Comparison of ENCODE assay signal across 17 mouse cellular contexts in the genomic region with DNA sequence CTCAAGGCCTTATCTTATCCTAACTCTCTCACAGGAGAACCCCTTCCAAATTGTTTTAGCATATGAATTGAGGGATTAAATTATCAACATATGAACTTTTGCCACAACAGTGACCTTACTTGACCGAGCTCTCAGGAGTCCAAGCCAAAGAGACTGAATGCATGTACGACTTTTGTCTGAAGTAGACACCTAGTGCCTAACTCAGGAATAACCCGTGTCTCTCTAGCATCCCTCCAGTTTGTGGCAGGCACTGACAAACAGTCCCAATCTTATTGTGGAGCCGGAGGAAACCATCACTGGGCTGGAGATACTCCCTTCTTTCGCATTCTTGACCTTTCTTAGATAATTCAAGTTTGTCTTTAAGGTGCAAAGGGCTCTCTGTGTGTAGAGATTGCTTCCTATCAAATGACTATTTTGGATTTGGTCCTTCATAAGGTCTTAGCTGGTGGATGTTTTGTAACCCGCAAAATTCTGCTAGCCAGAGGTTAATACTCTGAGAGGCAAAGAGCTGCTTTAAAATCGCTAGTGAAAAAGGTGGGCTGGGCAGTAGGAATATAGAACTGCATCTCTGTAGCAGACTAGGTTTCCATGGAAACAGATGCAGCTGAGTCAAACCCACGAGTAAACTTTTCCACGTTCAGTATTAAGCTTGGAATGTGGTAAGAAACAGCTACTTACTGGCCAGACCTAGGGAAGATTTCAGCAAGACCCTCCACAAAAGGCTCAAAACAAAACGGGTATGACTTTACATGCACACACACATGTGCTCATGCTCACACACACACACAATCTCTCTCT. TPM values are rescaled to one million over a fixed set of nuclear protein-coding genes. Genes with fewer than 3 reads are reported as not detected.
DNase-seq lines count a peak whose midpoint lies in the region; ATAC-seq lines count a peak whose summit lies in the region.
"Had no signal": no experiment of that assay in that cellular context is flagged by ENCODE, and none has a peak within 500 bp of the region (broad histone marks: within the 10 kb centered on the region; RNA-seq: fewer than 3 reads in every experiment).

No protein-coding gene starts in this region.

- no peaks in the 10 kb centered on the region for H3K27me3 ChIP-seq in hindbrain, embryonic 16.5 days (replicated peaks; ENCODE audit: control insufficient read depth, insufficient read depth, low read length)
- no peaks in the 10 kb centered on the region for H3K27me3 ChIP-seq in hindbrain, embryonic 10.5 days (ENCODE audit: insufficient read depth, poor library complexity, severe bottlenecking)
- no peaks in the 10 kb centered on the region for H3K27me3 ChIP-seq in midbrain, embryonic 15.5 days (replicated peaks)
- 0 out of 2 replicates have a peak, but pooled peaks cover 6% of the 10 kb centered on the region for H3K27me3 ChIP-seq in midbrain, embryonic 10.5 days (ENCODE audit: low read depth, poor library complexity, severe bottlenecking)
- peaks cover 7% of the 10 kb centered on the region; the same call in 1 of the 2 replicates for H3K27me3 ChIP-seq in limb, embryonic 13.5 days
- H3K27me3 ChIP-seq: heart, embryonic 15.5 days had no signal

- H3K4me3 ChIP-seq in hindbrain, embryonic 16.5 days (ENCODE audit: low read length), result no peak overlapping the region
- H3K4me3 ChIP-seq in hindbrain, embryonic 10.5 days, result no peak overlapping the region
- H3K4me3 ChIP-seq in midbrain, embryonic 15.5 days, result no peak overlapping the region
- no peak overlapping the region for H3K4me3 ChIP-seq in midbrain, embryonic 10.5 days
- no peak overlapping the region for H3K4me3 ChIP-seq in limb, embryonic 13.5 days
- H3K4me3 ChIP-seq: heart, embryonic 15.5 days; megakaryocyte, embryonic 14.5 days had no signal

- 51% methylated on average over 10 of the region's 10 CpGs for WGBS in hindbrain, embryonic 16.5 days
- 51% methylated on average over 10 of the region's 10 CpGs for WGBS in hindbrain, embryonic 10.5 days
- WGBS in midbrain, embryonic 15.5 days, result 43% methylated on average over 10 of the region's 10 CpGs
- 50% methylated on average over 10 of the region's 10 CpGs for WGBS in midbrain, embryonic 10.5 days
- 43% methylated on average over 10 of the region's 10 CpGs for WGBS in limb, embryonic 13.5 days

- H3K27ac ChIP-seq in hindbrain, embryonic 16.5 days (ENCODE audit: low read depth, low read length), result no peak overlapping the region
- no peak overlapping the region for H3K27ac ChIP-seq in hindbrain, embryonic 10.5 days
- no peak overlapping the region for H3K27ac ChIP-seq in midbrain, embryonic 15.5 days
- no peak overlapping the region for H3K27ac ChIP-seq in midbrain, embryonic 10.5 days (replicated peaks)
- peak overlapping the region; percentile 75 for H3K27ac ChIP-seq in limb, embryonic 13.5 days
- H3K27ac ChIP-seq: heart, embryonic 15.5 days; stomach, postnatal 0 days had no signal

- peaks cover 6% of the 10 kb centered on the region for H3K4me1 ChIP-seq in hindbrain, embryonic 16.5 days (ENCODE audit: control insufficient read depth, insufficient read depth, low read depth, low read length)
- H3K4me1 ChIP-seq in hindbrain, embryonic 10.5 days (replicated peaks), result peaks cover 16% of the 10 kb centered on the region
- H3K4me1 ChIP-seq in midbrain, embryonic 15.5 days, result 0 out of 2 replicates have a peak, but pooled peaks cover 7% of the 10 kb centered on the region
- peaks cover 22% of the 10 kb centered on the region for H3K4me1 ChIP-seq in midbrain, embryonic 10.5 days
- peaks cover 23% of the 10 kb centered on the region for H3K4me1 ChIP-seq in limb, embryonic 13.5 days
- H3K4me1 ChIP-seq: heart, embryonic 15.5 days; megakaryocyte, embryonic 14.5 days had no signal

- no peak overlapping the region for H3K4me2 ChIP-seq in hindbrain, embryonic 16.5 days (ENCODE audit: low read length)
- H3K4me2 ChIP-seq in midbrain, embryonic 15.5 days, result no peak overlapping the region
- no peak overlapping the region for H3K4me2 ChIP-seq in limb, embryonic 13.5 days (replicated peaks)
- H3K4me2 ChIP-seq: heart, embryonic 15.5 days had no signal

- H3K9me3 ChIP-seq in hindbrain, embryonic 16.5 days (ENCODE audit: control insufficient read depth, low read length), result no peaks in the 10 kb centered on the region
- no peaks in the 10 kb centered on the region for H3K9me3 ChIP-seq in hindbrain, embryonic 10.5 days
- no peaks in the 10 kb centered on the region for H3K9me3 ChIP-seq in midbrain, embryonic 15.5 days
- no peaks in the 10 kb centered on the region for H3K9me3 ChIP-seq in midbrain, embryonic 10.5 days (replicated peaks)
- H3K9me3 ChIP-seq in limb, embryonic 13.5 days, result no peaks in the 10 kb centered on the region
- H3K9me3 ChIP-seq: heart, embryonic 15.5 days; megakaryocyte, embryonic 14.5 days had no signal

- DNase-seq in hindbrain, embryonic 10.5 days (ENCODE audit: low spot score), result no peak
- no peak for DNase-seq in midbrain, embryonic 10.5 days (ENCODE audit: low spot score)
- DNase-seq in WW6 (ENCODE audit: low read depth, low spot score), result peak; percentile 38
- no peak for DNase-seq in adrenal gland, postnatal 36 days
- DNase-seq: adrenal gland, postnatal 25 days; cerebellum, adult 11 months; layer of hippocampus, adult 9-11 months; liver; lung, adult 2 months; thymus, postnatal 36 days had no signal

- peak; percentile 65; the same call in 1 of the 2 replicates for ATAC-seq in hindbrain, embryonic 16.5 days
- 0 out of 2 replicates have a peak, but pooled peaks have one; percentile 66 for ATAC-seq in midbrain, embryonic 15.5 days (replicated peaks)
- peak; percentile 48 for ATAC-seq in limb, embryonic 13.5 days (ENCODE audit: low FRiP score, low read depth)
- no peak for ATAC-seq in CD4-positive, CD25-positive, alpha-beta regulatory T cell, adult 4 months

- H3K36me3 ChIP-seq in hindbrain, embryonic 16.5 days (ENCODE audit: control insufficient read depth, insufficient read depth, low read length), result no peaks in the 10 kb centered on the region
- no peaks in the 10 kb centered on the region for H3K36me3 ChIP-seq in hindbrain, embryonic 10.5 days
- H3K36me3 ChIP-seq in midbrain, embryonic 15.5 days (replicated peaks), result no peaks in the 10 kb centered on the region
- no peaks in the 10 kb centered on the region for H3K36me3 ChIP-seq in midbrain, embryonic 10.5 days
- no peaks in the 10 kb centered on the region for H3K36me3 ChIP-seq in limb, embryonic 13.5 days
- H3K36me3 ChIP-seq: heart, embryonic 15.5 days had no signal

- peak overlapping the region; percentile 6; the same call in 1 of the 2 replicates for H3K9ac ChIP-seq in hindbrain, embryonic 16.5 days (ENCODE audit: low read depth, low read length)
- H3K9ac ChIP-seq in midbrain, embryonic 15.5 days, result no peak overlapping the region; the same call in 1 of the 2 replicates
- H3K9ac ChIP-seq in limb, embryonic 13.5 days, result no peak overlapping the region
- H3K9ac ChIP-seq: heart, embryonic 15.5 days had no signal

RNA-seq across cellular contexts. Expression of a gene that starts 23.9 kb away (rescaled TPM):
- 1.2 and 1.6 TPM in 2 replicates for polyA plus RNA-seq in hindbrain, embryonic 16.5 days (2015; fragmentation: Nextera tagmentation; extraction: Ambion mirVana)
- 0.43 and 0.68 TPM in 2 replicates for polyA plus RNA-seq in hindbrain, embryonic 10.5 days (2016; fragmentation: Nextera tagmentation; extraction: Ambion mirVana)
- 0.15 TPM in 1 of 2 replicates, not detected in the other for polyA plus RNA-seq in midbrain, embryonic 15.5 days (2015; fragmentation: Nextera tagmentation; extraction: Ambion mirVana)
- polyA plus RNA-seq in midbrain, embryonic 10.5 days (2016; fragmentation: Nextera tagmentation; extraction: Ambion mirVana), result 0.16 and 0.17 TPM in 2 replicates
- 1.6 and 1.7 TPM in 2 replicates for polyA plus RNA-seq in limb, embryonic 13.5 days (2015; fragmentation: Nextera tagmentation; extraction: Ambion mirVana)
- 1 to 10 TPM; 1.5 to 4.6 TPM for total RNA-seq in adrenal gland, postnatal 36 days (2021)
- under 1 TPM; 0.46 to 0.96 TPM for polyA plus RNA-seq in CD4-positive, CD25-positive, alpha-beta regulatory T cell, adult 4 months (2017; shearing (Covaris generic))
